Mouse (Mus musculus): Measurements from ENCODE around the gene Ank2. TPM values are rescaled to one million over a fixed set of nuclear protein-coding genes. Genes with fewer than 3 reads are reported as not detected.

Ank2 gene
- polyA plus RNA-seq, 1 experiment from 2014 or later: 78.8 TPM

- H3K27me3 ChIP-seq (ENCODE audit: control insufficient read depth, insufficient read depth, low read length): no peaks in the 10 kb centered on the region
- H3K9me3 ChIP-seq (ENCODE audit: control insufficient read depth, low read length): no peaks in the 10 kb centered on the region
- no peak overlapping the region for H3K4me2 ChIP-seq (ENCODE audit: low read depth, low read length, severe bottlenecking)
- H3K36me3 ChIP-seq (ENCODE audit: control insufficient read depth, insufficient read depth, low read length): no peaks in the 10 kb centered on the region
- ATAC-seq (replicated peaks; ENCODE audit: low FRiP score) (no peak), DNase-seq (ENCODE audit: low spot score) (peak; percentile 45)
- H3K4me3 ChIP-seq (ENCODE audit: low read depth, low read length): no peak overlapping the region
- H3K27ac ChIP-seq (ENCODE audit: low read depth, low read length): no peak overlapping the region
- H3K9ac ChIP-seq (ENCODE audit: low read length): no peak overlapping the region
- peaks cover 4% of the 10 kb centered on the region; the same call in 1 of the 2 replicates for H3K4me1 ChIP-seq (replicated peaks; ENCODE audit: control insufficient read depth, insufficient read depth, low read length)
- 42% methylated on average over 6 of the region's 6 CpGs for WGBS
These were observed 40.7 kb downstream of the Ank2 start for GRCm38 (mm10) chr3:127458420-127458798.

- Histone ChIP-seq H3K4me2 (ENCODE audit: low read depth, low read length, severe bottlenecking) (no peak overlapping the region), H3K9me3 (ENCODE audit: control insufficient read depth, low read length) (no peaks in the 10 kb centered on the region), H3K4me3 (ENCODE audit: low read depth, low read length) (no peak overlapping the region), H3K4me1 (replicated peaks; ENCODE audit: control insufficient read depth, insufficient read depth, low read length) (peaks cover 4% of the 10 kb centered on the region; the same call in 1 of the 2 replicates), H3K27ac (ENCODE audit: low read depth, low read length) (no peak overlapping the region), H3K9ac (ENCODE audit: low read length) (no peak overlapping the region), H3K36me3 (ENCODE audit: control insufficient read depth, insufficient read depth, low read length) (no peaks in the 10 kb centered on the region), H3K27me3 (ENCODE audit: control insufficient read depth, insufficient read depth, low read length) (no peaks in the 10 kb centered on the region)
- DNase-seq (ENCODE audit: low spot score): peak; percentile 52
- 37% methylated on average over 5 of the region's 5 CpGs for WGBS
- ATAC-seq (replicated peaks; ENCODE audit: low FRiP score): no peak
These were observed 41.3 kb downstream of the Ank2 start for GRCm38 (mm10) chr3:127457761-127458419.

GRCm38 (mm10) chr3:127453738-127454137 is 45.4 kb downstream of the Ank2 start:
- H3K4me3 ChIP-seq (ENCODE audit: low read depth, low read length): no peak overlapping the region
- DNase-seq (ENCODE audit: low spot score): no peak
- no peak overlapping the region for H3K4me2 ChIP-seq (ENCODE audit: low read depth, low read length, severe bottlenecking)
- H3K9me3 ChIP-seq (ENCODE audit: control insufficient read depth, low read length): no peaks in the 10 kb centered on the region
- H3K27me3 ChIP-seq (ENCODE audit: control insufficient read depth, insufficient read depth, low read length): no peaks in the 10 kb centered on the region
- H3K27ac ChIP-seq (ENCODE audit: low read depth, low read length): no peak overlapping the region
- H3K36me3 ChIP-seq (ENCODE audit: control insufficient read depth, insufficient read depth, low read length): no peaks in the 10 kb centered on the region
- no peak overlapping the region for H3K9ac ChIP-seq (ENCODE audit: low read length)
- 81% methylated on average over 4 of the region's 4 CpGs for WGBS
- no peaks in the 10 kb centered on the region for H3K4me1 ChIP-seq (replicated peaks; ENCODE audit: control insufficient read depth, insufficient read depth, low read length)
- ATAC-seq (replicated peaks; ENCODE audit: low FRiP score): no peak

- Histone ChIP-seq H3K27me3 (ENCODE audit: control insufficient read depth, insufficient read depth, low read length) (no peaks in the 10 kb centered on the region), H3K9ac (ENCODE audit: low read length) (no peak overlapping the region), H3K9me3 (ENCODE audit: control insufficient read depth, low read length) (no peaks in the 10 kb centered on the region), H3K36me3 (ENCODE audit: control insufficient read depth, insufficient read depth, low read length) (no peaks in the 10 kb centered on the region), H3K4me3 (ENCODE audit: low read depth, low read length) (no peak overlapping the region), H3K4me1 (replicated peaks; ENCODE audit: control insufficient read depth, insufficient read depth, low read length) (no peaks in the 10 kb centered on the region), H3K4me2 (ENCODE audit: low read depth, low read length, severe bottlenecking) (no peak overlapping the region), H3K27ac (ENCODE audit: low read depth, low read length) (no peak overlapping the region)
- 79% methylated on average over 6 of the region's 6 CpGs for WGBS
- ATAC-seq (replicated peaks; ENCODE audit: low FRiP score) (no peak), DNase-seq (ENCODE audit: low spot score) (no peak)
These were observed 45.9 kb downstream of the Ank2 start for GRCm38 (mm10) chr3:127453254-127453653.

- no peak overlapping the region for H3K9ac ChIP-seq (ENCODE audit: low read length)
- H3K9me3 ChIP-seq (ENCODE audit: control insufficient read depth, low read length): no peaks in the 10 kb centered on the region
- WGBS: 49% methylated on average over 13 of the region's 13 CpGs
- H3K27me3 ChIP-seq (ENCODE audit: control insufficient read depth, insufficient read depth, low read length): no peaks in the 10 kb centered on the region
- H3K4me2 ChIP-seq (ENCODE audit: low read depth, low read length, severe bottlenecking): no peak overlapping the region
- ATAC-seq (replicated peaks; ENCODE audit: low FRiP score) (peak; percentile 48; the same call in 1 of the 2 replicates), DNase-seq (ENCODE audit: low spot score) (peak; percentile 66)
- no peaks in the 10 kb centered on the region for H3K4me1 ChIP-seq (replicated peaks; ENCODE audit: control insufficient read depth, insufficient read depth, low read length)
- no peak overlapping the region for H3K4me3 ChIP-seq (ENCODE audit: low read depth, low read length)
- H3K36me3 ChIP-seq (ENCODE audit: control insufficient read depth, insufficient read depth, low read length): no peaks in the 10 kb centered on the region
- no peak overlapping the region for H3K27ac ChIP-seq (ENCODE audit: low read depth, low read length)
These were observed 46.9 kb downstream of the Ank2 start for GRCm38 (mm10) chr3:127452233-127452632.

GRCm38 (mm10) chr3:127451741-127452140 is 47.4 kb downstream of the Ank2 start:
- DNase-seq (ENCODE audit: low spot score) (no peak), ATAC-seq (replicated peaks; ENCODE audit: low FRiP score) (no peak)
- Histone ChIP-seq H3K9ac (ENCODE audit: low read length) (no peak overlapping the region), H3K4me2 (ENCODE audit: low read depth, low read length, severe bottlenecking) (no peak overlapping the region), H3K36me3 (ENCODE audit: control insufficient read depth, insufficient read depth, low read length) (no peaks in the 10 kb centered on the region), H3K4me3 (ENCODE audit: low read depth, low read length) (no peak overlapping the region), H3K27ac (ENCODE audit: low read depth, low read length) (no peak overlapping the region), H3K4me1 (replicated peaks; ENCODE audit: control insufficient read depth, insufficient read depth, low read length) (no peaks in the 10 kb centered on the region), H3K9me3 (ENCODE audit: control insufficient read depth, low read length) (no peaks in the 10 kb centered on the region), H3K27me3 (ENCODE audit: control insufficient read depth, insufficient read depth, low read length) (no peaks in the 10 kb centered on the region)
- 75% methylated on average over 9 of the region's 9 CpGs for WGBS

GRCm38 (mm10) chr3:127451070-127451469 is 48.1 kb downstream of the Ank2 start:
- ATAC-seq (replicated peaks; ENCODE audit: low FRiP score): no peak
- Histone ChIP-seq H3K4me3 (ENCODE audit: low read depth, low read length) (no peak overlapping the region), H3K27ac (ENCODE audit: low read depth, low read length) (no peak overlapping the region), H3K4me1 (replicated peaks; ENCODE audit: control insufficient read depth, insufficient read depth, low read length) (no peaks in the 10 kb centered on the region), H3K9me3 (ENCODE audit: control insufficient read depth, low read length) (no peaks in the 10 kb centered on the region), H3K9ac (ENCODE audit: low read length) (no peak overlapping the region), H3K4me2 (ENCODE audit: low read depth, low read length, severe bottlenecking) (no peak overlapping the region), H3K27me3 (ENCODE audit: control insufficient read depth, insufficient read depth, low read length) (no peaks in the 10 kb centered on the region), H3K36me3 (ENCODE audit: control insufficient read depth, insufficient read depth, low read length) (no peaks in the 10 kb centered on the region)
- DNase-seq (ENCODE audit: low spot score): peak; percentile 81
- WGBS: 8% methylated on average over 3 of the region's 3 CpGs

GRCm38 (mm10) chr3:127446173-127446572 is 53.0 kb downstream of the Ank2 start:
- WGBS: 55% methylated on average over 5 of the region's 5 CpGs
- ATAC-seq (replicated peaks; ENCODE audit: low FRiP score) (peak; percentile 78; the same call in 1 of the 2 replicates), DNase-seq (ENCODE audit: low spot score) (peak; percentile 89)
- Histone ChIP-seq H3K4me3 (ENCODE audit: low read depth, low read length) (no peak overlapping the region), H3K4me2 (ENCODE audit: low read depth, low read length, severe bottlenecking) (no peak overlapping the region), H3K9ac (ENCODE audit: low read length) (no peak overlapping the region), H3K27ac (ENCODE audit: low read depth, low read length) (no peak overlapping the region), H3K9me3 (ENCODE audit: control insufficient read depth, low read length) (no peaks in the 10 kb centered on the region), H3K27me3 (ENCODE audit: control insufficient read depth, insufficient read depth, low read length) (no peaks in the 10 kb centered on the region), H3K4me1 (replicated peaks; ENCODE audit: control insufficient read depth, insufficient read depth, low read length) (no peaks in the 10 kb centered on the region), H3K36me3 (ENCODE audit: control insufficient read depth, insufficient read depth, low read length) (no peaks in the 10 kb centered on the region)

- H3K4me3 ChIP-seq (ENCODE audit: low read depth, low read length): no peak overlapping the region
- no peak overlapping the region for H3K27ac ChIP-seq (ENCODE audit: low read depth, low read length)
- no peaks in the 10 kb centered on the region for H3K27me3 ChIP-seq (ENCODE audit: control insufficient read depth, insufficient read depth, low read length)
- H3K9me3 ChIP-seq (ENCODE audit: control insufficient read depth, low read length): no peaks in the 10 kb centered on the region
- peak; percentile 57 for DNase-seq (ENCODE audit: low spot score)
- no peaks in the 10 kb centered on the region for H3K4me1 ChIP-seq (replicated peaks; ENCODE audit: control insufficient read depth, insufficient read depth, low read length)
- 23% methylated on average over 3 of the region's 3 CpGs for WGBS
- no peaks in the 10 kb centered on the region for H3K36me3 ChIP-seq (ENCODE audit: control insufficient read depth, insufficient read depth, low read length)
- ATAC-seq (replicated peaks; ENCODE audit: low FRiP score): peak; percentile 86
- H3K4me2 ChIP-seq (ENCODE audit: low read depth, low read length, severe bottlenecking): no peak overlapping the region
- H3K9ac ChIP-seq (ENCODE audit: low read length): no peak overlapping the region
These were observed 65.9 kb downstream of the Ank2 start for GRCm38 (mm10) chr3:127433291-127433690.
